Mouse (Mus musculus) heart, embryonic 13.5 days (tissue): ENCODE data around the gene Gm10310. TPM values are rescaled to one million over a fixed set of nuclear protein-coding genes. Genes with fewer than 3 reads are reported as not detected.
"Not testable (repeated sequence)": the region's sequence is repeated elsewhere in the genome, so short reads cannot be mapped to it uniquely, and the experiment has no call there.

Experiments used
- ATAC-seq: fragments of 200-750 bp; cut with Nextera tagmentation; 2 replicates; pipeline ENCODE4 v1.8.0; 2017; ENCODE audit warnings: moderate TSS enrichment; ENCODE audit not compliant: insufficient number of reproducible peaks, low FRiP score, low TSS enrichment; ENCODE audit errors: extremely low read depth
- H3K27ac ChIP-seq: fragments of 300-500 bp; sonication (generic); replicated peaks from 2 replicates; pipeline ENCODE4 v1.5.1; 2015; ENCODE audit warnings: moderate library complexity, mild to moderate bottlenecking, inconsistent platforms
- H3K27me3 ChIP-seq: fragments of 300-500 bp; sonication (generic); replicated peaks from 2 replicates; pipeline ENCODE4 v1.6.1; 2015; ENCODE audit warnings: mild to moderate bottlenecking, inconsistent platforms
- H3K36me3 ChIP-seq: fragments of 300-500 bp; sonication (generic); 2 replicates; pipeline ENCODE4 v1.6.1; 2015; ENCODE audit warnings: mild to moderate bottlenecking, inconsistent platforms
- H3K4me1 ChIP-seq: fragments of 300-500 bp; sonication (generic); 2 replicates; pipeline ENCODE4 v1.6.1; 2015; ENCODE audit warnings: inconsistent platforms
- H3K4me2 ChIP-seq: fragments of 300-500 bp; sonication (generic); 2 replicates; pipeline ENCODE4 v1.6.1; 2015; ENCODE audit warnings: inconsistent platforms, mild to moderate bottlenecking, moderate library complexity
- H3K4me3 ChIP-seq: fragments of 300-500 bp; sonication (generic); 2 replicates; pipeline ENCODE4 v1.5.1; 2015; ENCODE audit warnings: moderate library complexity, mild to moderate bottlenecking, inconsistent platforms
- H3K9ac ChIP-seq: fragments of 300-500 bp; sonication (generic); 2 replicates; pipeline ENCODE4 v1.6.1; 2015; ENCODE audit warnings: inconsistent platforms, mild to moderate bottlenecking, moderate library complexity
- H3K9me3 ChIP-seq: fragments of 300-500 bp; sonication (generic); 2 replicates; pipeline ENCODE4 v1.6.1; 2016; ENCODE audit warnings: inconsistent platforms
- WGBS: fragments of 180-500 bp; shearing (Covaris S2); methylation state at CpG from one replicate; pipeline ENCODE4 v1.1.7; 2015; ENCODE audit warnings: mixed read lengths; 5-methylcytosine and 5-hydroxymethylcytosine counted together
- polyA plus RNA-seq: library from polyadenylated mRNA; unstranded; fragments of >200 nt; fragmentation: Nextera tagmentation; extraction: Ambion mirVana; gene quantifications from 2 replicates; pipeline ENCODE4 v1.2.1, GENCODE M21; 2015

Gene Gm10310
- polyA plus RNA-seq: not detected in 2 replicates

- H3K9ac ChIP-seq, H3K27me3 ChIP-seq, H3K36me3 ChIP-seq, H3K9me3 ChIP-seq, H3K4me2 ChIP-seq, ATAC-seq, H3K27ac ChIP-seq, H3K4me3 ChIP-seq, H3K4me1 ChIP-seq: not testable (repeated sequence)
- no CpG with 5 or more reads among the region's 1 CpGs for WGBS
Observed at GRCm38 (mm10) chr10:129984962-129985361, at the start of gene Gm10310. TSS of gene Gm10310 (minus strand) at chr10:129985062.

GRCm38 (mm10) chr10:130030048-130030447 lies 45.2 kb upstream of the Gm10310 start, which contains the start of gene Olfr821:
TSS of gene Olfr821 (plus strand) at chr10:130030348.
- H3K9ac ChIP-seq: no peak within 1 kb of the TSS
- no peaks in the 10 kb centered on the region for H3K27me3 ChIP-seq
- no peaks in the 10 kb centered on the region for H3K36me3 ChIP-seq
- no peaks in the 10 kb centered on the region for H3K4me1 ChIP-seq
- H3K27ac ChIP-seq: no peak within 1 kb of the TSS
- no peak within 1 kb of the TSS for H3K4me3 ChIP-seq
- no peak within 1 kb of the TSS for H3K4me2 ChIP-seq
- no peaks in the 10 kb centered on the region for H3K9me3 ChIP-seq
- ATAC-seq: no peak

GRCm38 (mm10) chr10:130012321-130012720 lies 27.5 kb upstream of the Gm10310 start, which contains the start of gene Olfr820:
TSS of gene Olfr820 (plus strand) at chr10:130012621.
- Histone ChIP-seq H3K4me2 (no peak within 1 kb of the TSS), H3K4me3 (no peak within 1 kb of the TSS), H3K4me1 (no peaks in the 10 kb centered on the region), H3K9me3 (no peaks in the 10 kb centered on the region), H3K36me3 (no peaks in the 10 kb centered on the region), H3K9ac (no peak within 1 kb of the TSS), H3K27me3 (no peaks in the 10 kb centered on the region), H3K27ac (no peak within 1 kb of the TSS)
- ATAC-seq: no peak

- not testable (repeated sequence) for H3K4me3 ChIP-seq, ATAC-seq
- WGBS: 70% methylated on average over 4 of the region's 4 CpGs
Observed at GRCm38 (mm10) chr10:130005366-130005765, 20.5 kb upstream of the Gm10310 start.

GRCm38 (mm10) chr10:130004104-130004503 lies 19.2 kb upstream of the Gm10310 start:
- not testable (repeated sequence) for H3K4me2 ChIP-seq, H3K27ac ChIP-seq, H3K9me3 ChIP-seq, H3K4me3 ChIP-seq, H3K4me1 ChIP-seq, ATAC-seq, H3K36me3 ChIP-seq, H3K9ac ChIP-seq, H3K27me3 ChIP-seq
- WGBS: 72% methylated on average over 4 of the region's 4 CpGs

More at GRCm38 (mm10) chr10:130005366-130005765, 20.5 kb upstream of the Gm10310 start:
- not testable (repeated sequence) for H3K4me2 ChIP-seq, H3K9ac ChIP-seq, H3K27ac ChIP-seq, H3K9me3 ChIP-seq, H3K36me3 ChIP-seq, H3K27me3 ChIP-seq, H3K4me1 ChIP-seq

GRCm38 (mm10) chr10:129981867-129982266 lies 3.0 kb downstream of the Gm10310 start:
- not testable (repeated sequence) for H3K36me3 ChIP-seq, ATAC-seq, H3K9me3 ChIP-seq, H3K4me3 ChIP-seq, H3K9ac ChIP-seq, H3K27ac ChIP-seq, H3K4me2 ChIP-seq, H3K27me3 ChIP-seq, H3K4me1 ChIP-seq
- WGBS: no CpG with 5 or more reads among the region's 3 CpGs

GRCm38 (mm10) chr10:129976040-129976439 lies 8.8 kb downstream of the Gm10310 start, which contains the start of gene Olfr247:
TSS of gene Olfr247 (minus strand) at chr10:129976140.
- not testable (repeated sequence) for H3K4me3 ChIP-seq, H3K4me2 ChIP-seq, H3K4me1 ChIP-seq, H3K9me3 ChIP-seq, H3K9ac ChIP-seq, ATAC-seq, H3K36me3 ChIP-seq, H3K27ac ChIP-seq, H3K27me3 ChIP-seq
- WGBS: no CpG with 5 or more reads among the region's 2 CpGs

GRCm38 (mm10) chr10:129972994-129973393 lies 11.9 kb downstream of the Gm10310 start:
- not testable (repeated sequence) for H3K9me3 ChIP-seq, H3K27me3 ChIP-seq, H3K4me1 ChIP-seq, ATAC-seq, H3K27ac ChIP-seq, H3K9ac ChIP-seq, H3K36me3 ChIP-seq, H3K4me3 ChIP-seq, H3K4me2 ChIP-seq
- WGBS: no CpG with 5 or more reads among the region's 3 CpGs

- 72% methylated on average over 2 of the region's 2 CpGs for WGBS
Observed at GRCm38 (mm10) chr10:129967166-129967565, 17.7 kb downstream of the Gm10310 start, which contains the start of gene Olfr819. TSS of gene Olfr819 (minus strand) at chr10:129967266.

GRCm38 (mm10) chr10:129966232-129966631 lies 18.6 kb downstream of the Gm10310 start:
- not testable (repeated sequence) for ATAC-seq
- WGBS: 94% methylated on average over 2 of the region's 3 CpGs

More at GRCm38 (mm10) chr10:129967166-129967565, 17.7 kb downstream of the Gm10310 start, which contains the start of gene Olfr819:
- not testable (repeated sequence) for H3K27ac ChIP-seq, H3K36me3 ChIP-seq, H3K27me3 ChIP-seq, H3K4me2 ChIP-seq, H3K4me1 ChIP-seq, H3K4me3 ChIP-seq, H3K9me3 ChIP-seq, ATAC-seq, H3K9ac ChIP-seq

GRCm38 (mm10) chr10:129949000-129949399 lies 35.9 kb downstream of the Gm10310 start, which contains the start of gene Olfr818:
TSS of gene Olfr818 (minus strand) at chr10:129949100.
- Histone ChIP-seq H3K9ac (no peak within 1 kb of the TSS), H3K27me3 (no peaks in the 10 kb centered on the region), H3K36me3 (no peaks in the 10 kb centered on the region), H3K27ac (no peak within 1 kb of the TSS), H3K9me3 (no peaks in the 10 kb centered on the region), H3K4me1 (no peaks in the 10 kb centered on the region), H3K4me3 (no peak within 1 kb of the TSS), H3K4me2 (no peak within 1 kb of the TSS)
- 84% methylated on average over 2 of the region's 2 CpGs for WGBS
- no peak for ATAC-seq

More at GRCm38 (mm10) chr10:129966232-129966631, 18.6 kb downstream of the Gm10310 start:
- not testable (repeated sequence) for H3K4me2 ChIP-seq, H3K9me3 ChIP-seq, H3K4me1 ChIP-seq, H3K4me3 ChIP-seq, H3K36me3 ChIP-seq, H3K27ac ChIP-seq, H3K9ac ChIP-seq, H3K27me3 ChIP-seq
